Mouse (Mus musculus) CH12.LX (cell line): ENCODE measurements around the gene Exph5. TPM values are rescaled to one million over a fixed set of nuclear protein-coding genes. Genes with fewer than 3 reads are reported as not detected.

Experiments used
- DNase-seq: peaks from one replicate; pipeline ENCODE4 v3.0.0-alpha.2; 2013; ENCODE audit errors: extremely low read depth
- H3K27ac ChIP-seq: 2 replicates; pipeline ENCODE4 v1.5.1; 2012; ENCODE audit warnings: low read depth, mild to moderate bottlenecking, control low read depth, moderate library complexity; ENCODE audit not compliant: insufficient read depth
- H3K27me3 ChIP-seq: replicated peaks from 2 replicates; pipeline ENCODE3; 2012; ENCODE audit warnings: inconsistent platforms
- H3K36me3 ChIP-seq, 2 experiments: replicated peaks in 1 of 2; 2 replicates each; pipeline versions ENCODE3 to v1.6.1; 2012; ENCODE audit warnings: inconsistent platforms in 1 of 2, low read length in 1 of 2, mild to moderate bottlenecking in 1 of 2, mixed read lengths in 1 of 2, moderate library complexity in 1 of 2; ENCODE audit not compliant: control insufficient read depth in 1 of 2, insufficient read depth in 1 of 2
- H3K4me1 ChIP-seq, 2 experiments: 2 replicates each; pipeline ENCODE4 v1.6.1; 2012; ENCODE audit warnings: inconsistent platforms in 1 of 2, moderate library complexity in 1 of 2; ENCODE audit not compliant: insufficient read depth in 2 of 2, control insufficient read depth in 1 of 2
- H3K4me2 ChIP-seq: 2 replicates; pipeline ENCODE4 v1.6.1; 2012; ENCODE audit warnings: low read depth, mild to moderate bottlenecking, control low read depth; ENCODE audit not compliant: poor library complexity, insufficient read depth, severe bottlenecking
- H3K4me3 ChIP-seq, 3 experiments: fragments of 150-350 bp in 1 of 3; sonication (generic) in 1 of 3; replicated peaks in 1 of 3; 2 replicates each; pipeline versions ENCODE3 to v1.5.1; 2011 to 2012; ENCODE audit warnings: low read depth in 2 of 3, low read length in 2 of 3, mild to moderate bottlenecking in 2 of 3, moderate library complexity in 2 of 3, control low read depth in 1 of 3, improper control_type of control experiment in 1 of 3, inconsistent platforms in 1 of 3, mixed read lengths in 1 of 3; ENCODE audit not compliant: poor library complexity in 1 of 3
- H3K79me2 ChIP-seq: replicated peaks from 2 replicates; pipeline ENCODE4 v1.6.1; 2012; ENCODE audit warnings: mild to moderate bottlenecking, moderate library complexity; ENCODE audit not compliant: control insufficient read depth, poor library complexity, insufficient read depth, severe bottlenecking; ENCODE audit errors: extremely low read depth
- H3K9ac ChIP-seq: 2 replicates; pipeline ENCODE4 v1.6.1; 2012; ENCODE audit warnings: low read depth, mild to moderate bottlenecking, control low read depth, moderate library complexity; ENCODE audit not compliant: insufficient read depth
- H3K9me3 ChIP-seq: replicated peaks from 2 replicates; pipeline ENCODE3; 2012; ENCODE audit warnings: low read length, inconsistent platforms, mixed read lengths
- CHD1 ChIP-seq: IDR thresholded peaks from 2 replicates; pipeline ENCODE4 v1.6.1; 2012; ENCODE audit warnings: low read depth, low read length, improper control_type of control experiment, inconsistent platforms
- CTCF ChIP-seq, 2 experiments: IDR thresholded peaks in 1 of 2; conservative IDR thresholded peaks in 1 of 2; 2 replicates each; pipeline ENCODE4 v1.5.1; 2011 to 2012; ENCODE audit warnings: low read depth in 2 of 2, low read length in 2 of 2, improper control_type of control experiment in 1 of 2, inconsistent platforms in 1 of 2, mild to moderate bottlenecking in 1 of 2, moderate library complexity in 1 of 2
- E2F4 ChIP-seq: IDR thresholded peaks from 2 replicates; pipeline ENCODE4 v1.6.1; 2011; ENCODE audit warnings: low read depth, low read length, improper control_type of control experiment; ENCODE audit not compliant: insufficient replicate concordance
- JUN ChIP-seq: IDR thresholded peaks from 2 replicates; pipeline ENCODE4 v1.6.1; 2011; ENCODE audit warnings: low read depth, mild to moderate bottlenecking, low read length, improper control_type of control experiment, moderate library complexity; ENCODE audit not compliant: insufficient read depth
- JUND ChIP-seq: conservative IDR thresholded peaks from 2 replicates; pipeline ENCODE4 v1.6.1; 2011; ENCODE audit warnings: low read depth, low read length, improper control_type of control experiment
- MAX ChIP-seq: IDR thresholded peaks from 2 replicates; pipeline ENCODE4 v1.6.1; 2011; ENCODE audit warnings: low read length, improper control_type of control experiment
- MXI1 ChIP-seq: IDR thresholded peaks from 2 replicates; pipeline ENCODE4 v1.6.1; 2011; ENCODE audit warnings: mild to moderate bottlenecking, low read depth, low read length, improper control_type of control experiment
- NELFE ChIP-seq: IDR thresholded peaks from 2 replicates; pipeline ENCODE4 v1.6.1; 2011; ENCODE audit warnings: low read depth, low read length, improper control_type of control experiment
- POLR2A ChIP-seq: IDR thresholded peaks from 2 replicates; pipeline ENCODE4 v1.6.1; 2011; ENCODE audit warnings: low read depth, mild to moderate bottlenecking, improper control_type of control experiment, low read length
- RCOR1 ChIP-seq: conservative IDR thresholded peaks from 2 replicates; pipeline ENCODE4 v1.6.1; 2012; ENCODE audit warnings: low read depth, mild to moderate bottlenecking, inconsistent platforms, low read length, improper control_type of control experiment
- SIN3A ChIP-seq: IDR thresholded peaks from 2 replicates; pipeline ENCODE4 v1.6.1; 2012; ENCODE audit warnings: low read length, improper control_type of control experiment, inconsistent platforms
- SMC3 ChIP-seq: IDR thresholded peaks from 2 replicates; pipeline ENCODE4 v1.6.1; 2011; ENCODE audit warnings: low read depth, low read length, improper control_type of control experiment
- TCF12 ChIP-seq: IDR thresholded peaks from 2 replicates; pipeline ENCODE4 v1.6.1; 2014; ENCODE audit warnings: low read depth, mild to moderate bottlenecking, inconsistent platforms, low read length, improper control_type of control experiment
- USF1 ChIP-seq: IDR thresholded peaks from 2 replicates; pipeline ENCODE4 v1.6.1; 2014; ENCODE audit warnings: low read depth, mild to moderate bottlenecking, inconsistent platforms, low read length, improper control_type of control experiment
- ZMIZ1 ChIP-seq: IDR thresholded peaks from 2 replicates; pipeline ENCODE4 v1.6.1; 2012; ENCODE audit warnings: low read depth, mild to moderate bottlenecking, inconsistent platforms, low read length, improper control_type of control experiment
- ZNF384 ChIP-seq: IDR thresholded peaks from 2 replicates; pipeline ENCODE4 v1.6.1; 2012; ENCODE audit warnings: low read depth, low read length, improper control_type of control experiment, inconsistent platforms
- dilution Hi-C: fragments of 300-500 bp; cut with MboI; formaldehyde crosslinking; loops from 2 replicates; pipeline ENCODE4 v1.14.3; 2020; ENCODE audit warnings: low sequenced_read_pairs; ENCODE audit not compliant: extremely low pct_unique_long_range_greater_than_20kb, extremely low pct_ligation_motif_present
- in situ Hi-C: fragments of 300-500 bp; cut with MboI; formaldehyde crosslinking; loops from 3 replicates; pipeline ENCODE4 v1.14.3; 2019; ENCODE audit warnings: low sequenced_read_pairs, low pct_ligation_motif_present, low pct_unique_long_range_greater_than_20kb, mixed read lengths
- polyA plus RNA-seq: library from polyadenylated mRNA; unstranded; fragments of >175 nt; gene quantifications from 2 replicates; pipeline ENCODE4 v1.2.1, GENCODE M21; 2012; ENCODE audit warnings: low read depth; ENCODE audit not compliant: insufficient read length
- total RNA-seq, 2 experiments: library from RNA; depleted of rRNA; stranded (reverse); fragments of 300-350 nt in 1 of 2; fragments of >200 nt in 1 of 2; gene quantifications; 2 replicates each; pipeline ENCODE4 v1.2.3; 2012 to 2014

Exph5 gene
- total and polyA plus RNA-seq, 3 experiments, result 0.04 TPM; not detected in 2

DNA sequence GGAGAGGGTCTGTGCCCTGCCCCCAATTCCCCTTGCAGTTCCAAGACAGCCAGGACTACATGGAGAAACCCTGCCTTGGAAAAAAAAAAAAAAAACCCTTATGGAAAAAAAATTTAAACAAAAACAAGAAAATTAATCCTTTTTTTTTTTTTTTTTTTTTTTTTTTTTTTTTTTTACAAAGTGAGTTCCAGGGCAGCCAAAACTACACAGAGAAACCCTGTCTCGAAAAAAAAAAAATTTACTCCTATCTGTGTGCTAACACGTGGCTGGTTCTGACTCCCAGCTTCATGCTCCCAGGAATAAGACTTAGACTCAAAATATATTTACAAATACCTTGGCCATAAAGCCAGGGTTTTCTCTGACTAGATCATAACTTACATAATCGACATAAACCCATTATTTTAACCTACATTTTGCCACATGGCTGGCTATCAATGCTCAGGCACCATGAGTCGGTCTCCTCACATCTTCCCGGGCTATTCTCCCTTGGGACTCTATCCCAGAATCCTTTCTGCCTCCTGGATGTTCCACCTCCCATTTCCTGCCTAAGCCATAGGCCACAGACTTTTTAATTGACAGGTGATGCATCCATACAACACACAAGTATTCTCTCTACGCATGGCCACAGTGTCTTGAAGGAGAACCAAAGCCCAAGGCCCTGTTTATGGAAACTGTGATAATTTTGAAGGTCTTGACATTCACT, 102.7 kb downstream of the Exph5 start:
- dilution Hi-C loops, result no loop called here
- in situ Hi-C loops, result no loop called here

DNA sequence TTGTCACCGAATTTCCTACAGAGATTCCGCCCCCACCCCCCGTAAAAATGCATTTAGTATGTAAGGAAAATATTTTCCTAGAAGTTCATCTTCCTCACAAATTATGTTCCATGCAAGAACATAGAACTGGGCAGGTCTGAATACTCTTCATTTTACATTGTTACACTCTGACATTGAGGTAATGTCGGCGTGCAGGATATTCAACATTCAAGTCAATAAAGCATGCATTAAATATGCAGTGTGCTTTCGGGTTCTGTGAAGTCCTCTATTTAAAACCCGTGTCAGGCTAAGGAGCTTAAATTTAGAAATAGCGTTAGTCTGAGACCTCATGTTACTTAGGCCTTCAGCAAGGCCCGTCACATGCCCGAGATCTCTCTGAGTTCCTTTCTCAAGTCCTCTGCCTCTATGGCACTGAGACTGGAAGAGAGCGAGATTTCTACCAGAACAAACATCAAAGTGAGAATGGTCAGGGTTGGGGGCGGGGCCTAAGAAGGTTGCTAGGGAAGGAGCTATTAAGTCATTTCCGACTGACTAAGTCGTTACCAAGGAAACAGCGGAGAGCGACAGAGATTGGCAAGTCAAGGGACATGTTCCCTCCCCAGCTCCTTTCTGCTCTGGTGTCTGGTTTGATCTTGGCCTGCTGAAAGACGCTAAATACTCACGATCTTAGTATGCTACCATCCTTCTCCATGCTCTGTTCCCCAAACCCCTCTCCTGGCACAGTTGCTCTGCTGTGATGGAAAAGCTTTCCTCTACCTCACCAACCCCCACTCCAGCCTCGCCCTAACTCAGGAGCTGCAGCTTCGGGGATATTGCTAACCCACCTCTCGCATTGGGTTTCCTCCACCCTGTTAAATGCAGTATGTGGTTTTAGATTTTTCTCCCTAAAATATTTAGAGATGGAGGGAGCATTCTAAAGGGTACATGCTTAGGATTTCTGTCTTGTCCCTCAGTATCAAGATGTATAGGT, 103.6 kb downstream of the Exph5 start:
- in situ Hi-C loops (no loop called here), dilution Hi-C loops (no loop called here)
- peak overlapping the region in 2 of 3 experiments; percentile 17 to 39 for H3K4me3 ChIP-seq
- peaks cover 2 to 18% of the 10 kb centered on the region in 2 experiments; a peak in 3 of 4 replicates for H3K4me1 ChIP-seq
- H3K36me3 ChIP-seq, result no peaks in the 10 kb centered on the region
- no peaks in the 10 kb centered on the region for H3K27me3 ChIP-seq
- H3K79me2 ChIP-seq, result no peaks in the 10 kb centered on the region
- no peak overlapping the region for H3K27ac ChIP-seq
- H3K9ac ChIP-seq, result no peak overlapping the region
- TF ChIP-seq USF1 (no peak), SMC3 (no peak), SIN3A (0 out of 2 replicates have a peak, but pooled peaks have one; percentile 23), JUND (no peak), POLR2A (0 out of 2 replicates have a peak, but pooled peaks have one; percentile 23), NELFE (0 out of 2 replicates have a peak, but pooled peaks have one; percentile 27), TCF12 (no peak), ZNF384 (no peak), MXI1 (0 out of 2 replicates have a peak, but pooled peaks have one; percentile 30), CTCF (conservative IDR thresholded peaks at IDR 0.05 in 1 of 2, IDR thresholded peaks at IDR 0.05 in 1 of 2; ENCODE audit: low read depth in 2 of 2, low read length in 2 of 2) (no peak), E2F4 (no peak), RCOR1 (no peak), MAX (no peak), JUN (no peak), CHD1 (no peak), ZMIZ1 (no peak)
- H3K4me2 ChIP-seq, result no peak overlapping the region
- no peaks in the 10 kb centered on the region for H3K9me3 ChIP-seq
- DNase-seq, result peak; percentile 91

More for the DNA sequence above, 102.7 kb downstream of the Exph5 start:
- TF ChIP-seq CHD1 (no peak), POLR2A (no peak), ZNF384 (peak; percentile 68)
- TF ChIP-seq, all 38 proteins: peak for 1
- H3K9ac ChIP-seq, result no peak overlapping the region
- H3K4me1 ChIP-seq, result peaks cover 2 to 18% of the 10 kb centered on the region in 2 experiments; a peak in 3 of 4 replicates
- no peaks in the 10 kb centered on the region for H3K79me2 ChIP-seq
- peak overlapping the region in 1 of 3 experiments; percentile 39 for H3K4me3 ChIP-seq
- H3K36me3 ChIP-seq, result no peaks in the 10 kb centered on the region
- H3K9me3 ChIP-seq, result no peaks in the 10 kb centered on the region
- H3K27me3 ChIP-seq, result no peaks in the 10 kb centered on the region
- no peak overlapping the region for H3K27ac ChIP-seq
- H3K4me2 ChIP-seq, result no peak overlapping the region
- peak; percentile 55 for DNase-seq
